Mouse (Mus musculus) liver, adult 2 months (tissue): Measurements from ENCODE around the gene Lrrc71.

Experiments
- CTCF ChIP-seq: fragments of 200-500 bp; IDR thresholded peaks from 2 replicates; pipeline ENCODE4 v1.5.1; 2011; ENCODE audit warnings: low read depth, low read length, control low read depth
- POLR2A ChIP-seq: fragments of 200-500 bp; IDR thresholded peaks from 2 replicates; pipeline ENCODE4 v1.6.1; 2011; ENCODE audit warnings: low read length, control low read depth; ENCODE audit not compliant: insufficient read depth; ENCODE audit errors: extremely low read depth

GRCm38 (mm10) chr3:87778283-87778682, 29.9 kb upstream of the Lrrc71 start:
- no peak for TF ChIP-seq CTCF
- no peak for TF ChIP-seq POLR2A
